Mouse (Mus musculus): Measurements from ENCODE around the gene Olfr51.
A peak's percentile ranks its signal among the peaks of the same experiment; 100 is the strongest.
"Not testable (repeated sequence)": the region's sequence is repeated elsewhere in the genome, so short reads cannot be mapped to it uniquely, and the experiment has no call there.

Olfr51 gene

GRCm38 (mm10) chr11:51003296-51003695 is at the start of gene Olfr51:
Gene Olfr51, plus strand, starts transcription at chr11:51003596.
- DNase-seq (ENCODE audit: low spot score in 2 of 2), result no peak

- no peak for DNase-seq (ENCODE audit: low spot score in 2 of 2)
Measured at GRCm38 (mm10) chr11:50953665-50954064, 49.7 kb upstream of the Olfr51 start, which contains the start of gene Prop1. Gene Prop1, minus strand, starts transcription at chr11:50953765.

GRCm38 (mm10) chr11:50964886-50965285 is 38.5 kb upstream of the Olfr51 start:
- DNase-seq (ENCODE audit: low spot score in 2 of 2), result no peak

- no peak for DNase-seq (ENCODE audit: low spot score in 2 of 2)
Measured at GRCm38 (mm10) chr11:50966230-50966629, 37.2 kb upstream of the Olfr51 start, which contains the start of gene Olfr1378. Gene Olfr1378, plus strand, starts transcription at chr11:50966530.

- no peak for DNase-seq (ENCODE audit: low spot score in 2 of 2)
Measured at GRCm38 (mm10) chr11:50977216-50977615, 26.2 kb upstream of the Olfr51 start.

- DNase-seq (ENCODE audit: low spot score in 2 of 2), result no peak
Measured at GRCm38 (mm10) chr11:50981667-50982066, 21.7 kb upstream of the Olfr51 start, which contains the start of gene Olfr1377. Gene Olfr1377, plus strand, starts transcription at chr11:50981967.

- DNase-seq (ENCODE audit: low spot score in 2 of 2), result no peak
Measured at GRCm38 (mm10) chr11:51011821-51012220, 8.4 kb downstream of the Olfr51 start.

- DNase-seq (ENCODE audit: low spot score in 2 of 2), result no peak
Measured at GRCm38 (mm10) chr11:51013936-51014335, 10.5 kb downstream of the Olfr51 start, which contains the start of gene Olfr54. Gene Olfr54, plus strand, starts transcription at chr11:51014236.

GRCm38 (mm10) chr11:51016341-51016740 is 12.9 kb downstream of the Olfr51 start:
- DNase-seq (ENCODE audit: low spot score in 2 of 2), result no peak

- not testable (repeated sequence) for DNase-seq (ENCODE audit: low spot score in 2 of 2)
Measured at GRCm38 (mm10) chr11:51026811-51027210, 23.4 kb downstream of the Olfr51 start.

- DNase-seq (ENCODE audit: low spot score in 2 of 2), result not testable (repeated sequence)
Measured at GRCm38 (mm10) chr11:51029381-51029780, 26.0 kb downstream of the Olfr51 start.

GRCm38 (mm10) chr11:51030225-51030624 is 26.8 kb downstream of the Olfr51 start:
- no peak for DNase-seq (ENCODE audit: low spot score in 2 of 2)

GRCm38 (mm10) chr11:51032851-51033250 is 29.5 kb downstream of the Olfr51 start:
- DNase-seq (ENCODE audit: low spot score in 2 of 2), result no peak

- DNase-seq (ENCODE audit: low spot score in 2 of 2), result not testable (repeated sequence)
Measured at GRCm38 (mm10) chr11:51034141-51034540, 30.7 kb downstream of the Olfr51 start.

GRCm38 (mm10) chr11:51035951-51036350 is 32.6 kb downstream of the Olfr51 start:
- no peak for DNase-seq (ENCODE audit: low spot score in 2 of 2)

GRCm38 (mm10) chr11:51044776-51045175 is 41.4 kb downstream of the Olfr51 start:
- not testable (repeated sequence) for DNase-seq (ENCODE audit: low spot score in 2 of 2)

GRCm38 (mm10) chr11:51047809-51048208 is 44.4 kb downstream of the Olfr51 start, which contains the start of gene Olfr1375:
Gene Olfr1375, plus strand, starts transcription at chr11:51048109.
- not testable (repeated sequence) for DNase-seq (ENCODE audit: low spot score in 2 of 2)

- DNase-seq (ENCODE audit: low spot score in 2 of 2), result no peak
Measured at GRCm38 (mm10) chr11:51051678-51052077, 48.3 kb downstream of the Olfr51 start.

- no peak for DNase-seq (ENCODE audit: low spot score in 2 of 2)
Measured at GRCm38 (mm10) chr11:51053230-51053629, 49.8 kb downstream of the Olfr51 start.

- peak; percentile 50 to 74 for DNase-seq (ENCODE audit: low spot score in 2 of 2)
Measured at GRCm38 (mm10) chr11:51059151-51059571, 55.8 kb downstream of the Olfr51 start, which contains the start of gene Zfp354a. Gene Zfp354a, plus strand, starts transcription at chr11:51059257.
